Mouse (Mus musculus) ES-E14 (cell line): ENCODE data around the gene Cenpn. TPM values are rescaled to one million over a fixed set of nuclear protein-coding genes. Genes with fewer than 3 reads are reported as not detected.

Experiments
- DNase-seq: peaks from one replicate; pipeline ENCODE4 v3.0.0-alpha.2; 2013; ENCODE audit warnings: low read depth, low spot score
- H3K27ac ChIP-seq: 2 replicates; pipeline ENCODE4 v1.5.1; 2012; ENCODE audit warnings: low read depth, mild to moderate bottlenecking, low read length, moderate library complexity, mixed read lengths; ENCODE audit not compliant: poor library complexity, insufficient read depth, severe bottlenecking
- H3K36me3 ChIP-seq: 2 replicates; pipeline ENCODE4 v1.6.1; 2012; ENCODE audit warnings: mild to moderate bottlenecking, low read length, moderate library complexity, mixed read lengths; ENCODE audit not compliant: control insufficient read depth, poor library complexity, insufficient read depth, severe bottlenecking
- H3K4me1 ChIP-seq, 2 experiments: fragments of 150-350 bp in 1 of 2; sonication (generic) in 1 of 2; 2 replicates each; pipeline ENCODE4 v1.6.1; 2012; ENCODE audit warnings: low read length in 2 of 2, mild to moderate bottlenecking in 1 of 2, mixed read lengths in 1 of 2; ENCODE audit not compliant: control insufficient read depth in 2 of 2, insufficient read depth in 2 of 2, poor library complexity in 1 of 2
- H3K4me3 ChIP-seq, 2 experiments: fragments of 150-350 bp in 1 of 2; sonication (generic) in 1 of 2; 2 replicates each; pipeline ENCODE4 v1.5.1; 2012; ENCODE audit warnings: low read length in 2 of 2, low read depth in 1 of 2, mild to moderate bottlenecking in 1 of 2, mixed read lengths in 1 of 2; ENCODE audit not compliant: insufficient read depth in 1 of 2, poor library complexity in 1 of 2, severe bottlenecking in 1 of 2
- H3K9ac ChIP-seq: 2 replicates; pipeline ENCODE4 v1.6.1; 2012; ENCODE audit warnings: low read depth, mild to moderate bottlenecking, low read length, mixed read lengths; ENCODE audit not compliant: poor library complexity, insufficient read depth, severe bottlenecking
- H3K9me3 ChIP-seq: fragments of 150-350 bp; sonication (generic); 2 replicates; pipeline ENCODE4 v1.6.1; 2012; ENCODE audit warnings: low read depth, mild to moderate bottlenecking, low read length; ENCODE audit not compliant: control insufficient read depth, insufficient read depth
- CHD2 ChIP-seq: IDR thresholded peaks from 2 replicates; pipeline ENCODE4 v1.6.1; 2014; ENCODE audit warnings: mild to moderate bottlenecking, low read depth, low read length, inconsistent platforms
- HCFC1 ChIP-seq: IDR thresholded peaks from 2 replicates; pipeline ENCODE4 v1.6.1; 2012; ENCODE audit warnings: low read length, inconsistent platforms, borderline replicate concordance; ENCODE audit not compliant: insufficient read depth
- MAFK ChIP-seq: IDR thresholded peaks from 2 replicates; pipeline ENCODE4 v1.6.1; 2014; ENCODE audit warnings: mild to moderate bottlenecking, low read depth, low read length, inconsistent platforms; ENCODE audit not compliant: insufficient read depth
- ZC3H11A ChIP-seq: IDR thresholded peaks from 2 replicates; pipeline ENCODE4 v1.6.1; 2012; ENCODE audit warnings: low read depth, mild to moderate bottlenecking, inconsistent platforms, low read length, borderline replicate concordance
- ZNF384 ChIP-seq: IDR thresholded peaks from 2 replicates; pipeline ENCODE4 v1.6.1; 2012; ENCODE audit warnings: low read depth, low read length, inconsistent platforms
- in situ Hi-C, 2 experiments: fragments of 600-800 bp; cut with MboI; formaldehyde crosslinking; loops; one replicate each; pipeline ENCODE4 v1.15.1; 2025; ENCODE audit warnings: low sequenced_read_pairs in 2 of 2, inconsistent platforms in 1 of 2; ENCODE audit not compliant: unreplicated experiment in 2 of 2
- total RNA-seq: library from RNA; depleted of rRNA; stranded (reverse); fragments of 300-350 nt; gene quantifications from 2 replicates; pipeline ENCODE4 v1.2.3, GENCODE M21; 2012

Cenpn gene
- total RNA-seq, 1 experiment = 30.2 TPM

GRCm38 (mm10) chr8:116943161-116943554, 21.6 kb downstream of the Cenpn start, which contains the start of gene Atmin:
Atmin (plus strand) TSS chr8:116943393.
- H3K9me3 ChIP-seq = no peaks in the 10 kb centered on the region
- H3K4me1 ChIP-seq = peaks cover 0 to 23% of the 10 kb centered on the region in 2 experiments; a peak in 3 of 4 replicates
- peak within 1 kb of the TSS; percentile 86 for H3K9ac ChIP-seq
- no peak for TF ChIP-seq MAFK
- no peak for TF ChIP-seq HCFC1
- no peak for TF ChIP-seq CHD2
- TF ChIP-seq ZC3H11A = no peak
- no peak for TF ChIP-seq ZNF384
- peaks cover 9% of the 10 kb centered on the region for H3K36me3 ChIP-seq
- DNase-seq = peak; percentile 72
- no peak within 1 kb of the TSS for H3K27ac ChIP-seq
- in situ Hi-C loops = no loop called here
- peak within 1 kb of the TSS; percentile 88 to 98 for H3K4me3 ChIP-seq

- no peak overlapping the region for H3K27ac ChIP-seq
- DNase-seq = no peak
Measured at GRCm38 (mm10) chr8:116943555-116944384, 22.2 kb downstream of the Cenpn start.

GRCm38 (mm10) chr8:116944385-116944696, 22.8 kb downstream of the Cenpn start:
- H3K36me3 ChIP-seq = peaks cover 5% of the 10 kb centered on the region
- H3K4me3 ChIP-seq = peak overlapping the region; percentile 88 to 98
- H3K9me3 ChIP-seq = no peaks in the 10 kb centered on the region
- peaks cover 0 to 23% of the 10 kb centered on the region in 2 experiments; a peak in 3 of 4 replicates for H3K4me1 ChIP-seq
- peak overlapping the region; percentile 86; the same call in 1 of the 2 replicates for H3K9ac ChIP-seq
- no peak for DNase-seq
- no peak for TF ChIP-seq ZC3H11A
- TF ChIP-seq ZNF384 = no peak
- TF ChIP-seq MAFK = no peak
- no peak for TF ChIP-seq HCFC1
- no peak for TF ChIP-seq CHD2
- no peak overlapping the region for H3K27ac ChIP-seq
- in situ Hi-C loops = no loop called here

More at GRCm38 (mm10) chr8:116943555-116944384, 22.2 kb downstream of the Cenpn start:
- Histone ChIP-seq H3K9ac (peak overlapping the region; percentile 86), H3K36me3 (peaks cover 5% of the 10 kb centered on the region), H3K9me3 (no peaks in the 10 kb centered on the region), H3K4me3 (peak overlapping the region; percentile 88 to 98), H3K4me1 (peaks cover 0 to 23% of the 10 kb centered on the region in 2 experiments; a peak in 3 of 4 replicates)
- in situ Hi-C loops = no loop called here
- TF ChIP-seq HCFC1 = 0 out of 2 replicates have a peak, but pooled peaks have one; percentile 23
- no peak for TF ChIP-seq ZNF384

GRCm38 (mm10) chr8:116945169-116945910, 23.8 kb downstream of the Cenpn start:
- Histone ChIP-seq H3K9ac (peak overlapping the region; percentile 8; the same call in 1 of the 2 replicates), H3K9me3 (no peaks in the 10 kb centered on the region), H3K27ac (peak overlapping the region; percentile 52; the same call in 1 of the 2 replicates), H3K36me3 (peaks cover 5% of the 10 kb centered on the region), H3K4me3 (no peak overlapping the region; a peak in 1 of 4 replicates), H3K4me1 (peaks cover 0 to 27% of the 10 kb centered on the region in 2 experiments; a peak in 3 of 4 replicates)
- in situ Hi-C loops = no loop called here
- TF ChIP-seq MAFK = no peak
- TF ChIP-seq CHD2 = no peak
- TF ChIP-seq HCFC1 = no peak
- no peak for TF ChIP-seq ZNF384
- TF ChIP-seq ZC3H11A = no peak
- no peak for DNase-seq
